Mouse (Mus musculus) hindbrain, embryonic 12.5 days (tissue): ENCODE measurements around the gene Gdf15. TPM values are rescaled to one million over a fixed set of nuclear protein-coding genes. Genes with fewer than 3 reads are reported as not detected.

Experiments
- ATAC-seq: fragments of 200-750 bp; cut with Nextera tagmentation; 2 replicates; pipeline ENCODE4 v1.8.0; 2017; ENCODE audit warnings: moderate TSS enrichment; ENCODE audit not compliant: low FRiP score
- H3K27ac ChIP-seq: fragments of 300-500 bp; sonication (generic); 2 replicates; pipeline ENCODE4 v1.5.1; 2016; ENCODE audit warnings: mild to moderate bottlenecking
- H3K27me3 ChIP-seq: fragments of 300-500 bp; sonication (generic); 2 replicates; pipeline ENCODE4 v1.6.1; 2016; ENCODE audit warnings: mild to moderate bottlenecking
- H3K36me3 ChIP-seq: fragments of 300-500 bp; sonication (generic); 2 replicates; pipeline ENCODE4 v1.6.1; 2016; ENCODE audit warnings: mild to moderate bottlenecking
- H3K4me1 ChIP-seq: fragments of 300-500 bp; sonication (generic); 2 replicates; pipeline ENCODE4 v1.6.1; 2016
- H3K4me2 ChIP-seq: fragments of 300-500 bp; sonication (generic); replicated peaks from 2 replicates; pipeline ENCODE4 v1.6.1; 2016; ENCODE audit warnings: mild to moderate bottlenecking
- H3K4me3 ChIP-seq: fragments of 300-500 bp; sonication (generic); 2 replicates; pipeline ENCODE4 v1.5.1; 2016; ENCODE audit warnings: mild to moderate bottlenecking
- H3K9ac ChIP-seq: fragments of 300-500 bp; sonication (generic); 2 replicates; pipeline ENCODE4 v1.6.1; 2016; ENCODE audit warnings: mild to moderate bottlenecking, moderate library complexity
- H3K9me3 ChIP-seq: fragments of 300-500 bp; sonication (generic); replicated peaks from 2 replicates; pipeline ENCODE4 v1.6.1; 2016; ENCODE audit warnings: mild to moderate bottlenecking
- WGBS: fragments of 180-500 bp; shearing (Covaris S2); methylation state at CpG from one replicate; pipeline ENCODE4 v1.1.7; 2016; 5-methylcytosine and 5-hydroxymethylcytosine counted together
- polyA plus RNA-seq: library from polyadenylated mRNA; unstranded; fragments of >200 nt; fragmentation: Nextera tagmentation; extraction: Ambion mirVana; gene quantifications from 2 replicates; pipeline ENCODE4 v1.2.1, GENCODE M21; 2016

Gene Gdf15
- polyA plus RNA-seq, 1 experiment from 2014 or later: 0.15 TPM

- peak overlapping the region; percentile 89 for H3K4me2 ChIP-seq
- ATAC-seq: no peak
- H3K27me3 ChIP-seq: no peaks in the 10 kb centered on the region
- peak overlapping the region; percentile 95 for H3K27ac ChIP-seq
- H3K36me3 ChIP-seq: no peaks in the 10 kb centered on the region; the same call in 1 of the 2 replicates
- peak overlapping the region; percentile 91 for H3K9ac ChIP-seq
- H3K4me3 ChIP-seq: peak overlapping the region; percentile 73
- 2% methylated on average over 83 of the region's 84 CpGs for WGBS
- no peaks in the 10 kb centered on the region for H3K9me3 ChIP-seq
- peaks cover 66% of the 10 kb centered on the region for H3K4me1 ChIP-seq
Measured at GRCm38 (mm10) chr8:70607898-70608748, 24.1 kb downstream of the Gdf15 start.

- H3K4me2 ChIP-seq: peak overlapping the region; percentile 89
- peak overlapping the region; percentile 95; the same call in 1 of the 2 replicates for H3K27ac ChIP-seq
- H3K27me3 ChIP-seq: no peaks in the 10 kb centered on the region
- ATAC-seq: no peak
- no peaks in the 10 kb centered on the region for H3K9me3 ChIP-seq
- 28% methylated on average over 6 of the region's 6 CpGs for WGBS
- peak overlapping the region; percentile 73 for H3K4me3 ChIP-seq
- H3K4me1 ChIP-seq: peaks cover 66% of the 10 kb centered on the region
- peak overlapping the region; percentile 91 for H3K9ac ChIP-seq
- peaks cover 5% of the 10 kb centered on the region for H3K36me3 ChIP-seq
Measured at GRCm38 (mm10) chr8:70607603-70607897, 24.7 kb downstream of the Gdf15 start.

GRCm38 (mm10) chr8:70606780-70607602 is 25.3 kb downstream of the Gdf15 start:
- peaks cover 68% of the 10 kb centered on the region for H3K4me1 ChIP-seq
- H3K27ac ChIP-seq: peak overlapping the region; percentile 95; the same call in 1 of the 2 replicates
- peak overlapping the region; percentile 73 for H3K4me3 ChIP-seq
- no peaks in the 10 kb centered on the region for H3K27me3 ChIP-seq
- H3K9me3 ChIP-seq: peaks cover 2% of the 10 kb centered on the region; the same call in 1 of the 2 replicates
- peak overlapping the region; percentile 91 for H3K9ac ChIP-seq
- peaks cover 11% of the 10 kb centered on the region for H3K36me3 ChIP-seq
- H3K4me2 ChIP-seq: peak overlapping the region; percentile 89
- WGBS: 61% methylated on average over 18 of the region's 18 CpGs
- no peak for ATAC-seq

GRCm38 (mm10) chr8:70605871-70606779 is 26.1 kb downstream of the Gdf15 start:
- 89% methylated on average over 9 of the region's 9 CpGs for WGBS
- Histone ChIP-seq H3K9ac (no peak overlapping the region), H3K4me3 (peak overlapping the region; percentile 73), H3K4me1 (peaks cover 70% of the 10 kb centered on the region), H3K4me2 (peak overlapping the region; percentile 89), H3K27me3 (no peaks in the 10 kb centered on the region), H3K36me3 (peaks cover 13% of the 10 kb centered on the region), H3K27ac (no peak overlapping the region), H3K9me3 (peaks cover 3% of the 10 kb centered on the region; the same call in 1 of the 2 replicates)
- ATAC-seq: no peak

GRCm38 (mm10) chr8:70604558-70604957 is 27.7 kb downstream of the Gdf15 start:
- peaks cover 13% of the 10 kb centered on the region for H3K36me3 ChIP-seq
- no peaks in the 10 kb centered on the region for H3K27me3 ChIP-seq
- H3K4me1 ChIP-seq: peaks cover 74% of the 10 kb centered on the region
- WGBS: 85% methylated on average over 7 of the region's 7 CpGs
- no peak for ATAC-seq
- no peak overlapping the region for H3K4me3 ChIP-seq
- peak overlapping the region; percentile 48; the same call in 1 of the 2 replicates for H3K27ac ChIP-seq
- H3K9me3 ChIP-seq: peaks cover 3% of the 10 kb centered on the region; the same call in 1 of the 2 replicates
- no peak overlapping the region for H3K4me2 ChIP-seq
- peak overlapping the region; percentile 18; the same call in 1 of the 2 replicates for H3K9ac ChIP-seq

- H3K27ac ChIP-seq: peak overlapping the region; percentile 96
Measured at GRCm38 (mm10) chr8:70602139-70602811, 30.0 kb downstream of the Gdf15 start.

GRCm38 (mm10) chr8:70601271-70601649 is 31.0 kb downstream of the Gdf15 start:
- peak; percentile 65 for ATAC-seq
- Histone ChIP-seq H3K9ac (peak overlapping the region; percentile 27; the same call in 1 of the 2 replicates), H3K4me3 (peak overlapping the region; percentile 15), H3K4me2 (peak overlapping the region; percentile 54), H3K27ac (peak overlapping the region; percentile 96), H3K36me3 (peaks cover 25% of the 10 kb centered on the region), H3K4me1 (peaks cover 76% of the 10 kb centered on the region), H3K27me3 (0 out of 2 replicates have a peak, but pooled peaks cover 16% of the 10 kb centered on the region), H3K9me3 (peaks cover 3% of the 10 kb centered on the region; the same call in 1 of the 2 replicates)
- WGBS: 2% methylated on average over 26 of the region's 26 CpGs

More at GRCm38 (mm10) chr8:70602139-70602811, 30.0 kb downstream of the Gdf15 start:
- no peak overlapping the region for H3K4me3 ChIP-seq
- H3K9me3 ChIP-seq: peaks cover 3% of the 10 kb centered on the region; the same call in 1 of the 2 replicates
- no peak for ATAC-seq
- no peak overlapping the region for H3K4me2 ChIP-seq
- 0 out of 2 replicates have a peak, but pooled peaks cover 9% of the 10 kb centered on the region for H3K27me3 ChIP-seq
- peaks cover 14% of the 10 kb centered on the region for H3K36me3 ChIP-seq
- H3K9ac ChIP-seq: no peak overlapping the region
- 96% methylated on average over 13 of the region's 13 CpGs for WGBS
- H3K4me1 ChIP-seq: peaks cover 78% of the 10 kb centered on the region

GRCm38 (mm10) chr8:70600473-70601270 is 31.6 kb downstream of the Gdf15 start:
- peaks cover 30% of the 10 kb centered on the region for H3K36me3 ChIP-seq
- peak; percentile 20; the same call in 1 of the 2 replicates for ATAC-seq
- WGBS: 14% methylated on average over 10 of the region's 10 CpGs
- peak overlapping the region; percentile 96 for H3K27ac ChIP-seq
- peak overlapping the region; percentile 15 for H3K4me3 ChIP-seq
- peaks cover 3% of the 10 kb centered on the region; the same call in 1 of the 2 replicates for H3K9me3 ChIP-seq
- H3K9ac ChIP-seq: peak overlapping the region; percentile 27; the same call in 1 of the 2 replicates
- H3K4me2 ChIP-seq: peak overlapping the region; percentile 54
- H3K4me1 ChIP-seq: peaks cover 76% of the 10 kb centered on the region
- peaks cover 22% of the 10 kb centered on the region; the same call in 1 of the 2 replicates for H3K27me3 ChIP-seq

- no peak overlapping the region for H3K4me2 ChIP-seq
- peaks cover 78% of the 10 kb centered on the region for H3K4me1 ChIP-seq
- H3K36me3 ChIP-seq: peaks cover 32% of the 10 kb centered on the region
- peak overlapping the region; percentile 96 for H3K27ac ChIP-seq
- no peak overlapping the region for H3K4me3 ChIP-seq
- WGBS: 86% methylated on average over 12 of the region's 12 CpGs
- peaks cover 3% of the 10 kb centered on the region; the same call in 1 of the 2 replicates for H3K9me3 ChIP-seq
- H3K27me3 ChIP-seq: peaks cover 27% of the 10 kb centered on the region
- no peak for ATAC-seq
- H3K9ac ChIP-seq: 0 out of 2 replicates have a peak overlapping the region, but pooled peaks have one; percentile 14
Measured at GRCm38 (mm10) chr8:70599507-70600290, 32.6 kb downstream of the Gdf15 start.
